Mouse (Mus musculus): ENCODE data around the gene Stx1a.

- TF ChIP-seq FOSL1 (IDR thresholded peaks at IDR 0.05; ENCODE audit: insufficient read depth, low read length, poor library complexity, severe bottlenecking) (no peak), CTCF (IDR thresholded peaks at IDR 0.05; ENCODE audit: control insufficient read depth, insufficient read depth, insufficient read length) (no peak), CEBPB (IDR thresholded peaks at IDR 0.05; ENCODE audit: low read depth) (no peak), MYOD1 (IDR thresholded peaks at IDR 0.05; ENCODE audit: control insufficient read depth, insufficient read length, low read depth) (no peak), MYOG (IDR thresholded peaks at IDR 0.05; ENCODE audit: control insufficient read depth, extremely low read depth, insufficient read length) (no peak), USF1 (IDR thresholded peaks at IDR 0.05; ENCODE audit: low read depth) (no peak), MAX (IDR thresholded peaks at IDR 0.05) (no peak)
Observed at GRCm38 (mm10) chr5:135010320-135010709, 13.0 kb upstream of the Stx1a start.
